Mouse (Mus musculus) kidney, embryonic 15.5 days (tissue): ENCODE measurements around the gene Qtrt2. TPM values are rescaled to one million over a fixed set of nuclear protein-coding genes. Genes with fewer than 3 reads are reported as not detected.

Experiments used
- ATAC-seq: fragments of 200-750 bp; cut with Nextera tagmentation; replicated peaks from 2 replicates; pipeline ENCODE4 v1.8.0; 2017; ENCODE audit warnings: moderate TSS enrichment; ENCODE audit not compliant: low FRiP score
- H3K27ac ChIP-seq: fragments of 300-500 bp; sonication (generic); 2 replicates; pipeline ENCODE4 v1.5.1; 2015; ENCODE audit warnings: mild to moderate bottlenecking, inconsistent platforms
- H3K27me3 ChIP-seq: fragments of 300-500 bp; sonication (generic); 2 replicates; pipeline ENCODE4 v1.6.1; 2015; ENCODE audit warnings: inconsistent platforms
- H3K36me3 ChIP-seq: fragments of 300-500 bp; sonication (generic); 2 replicates; pipeline ENCODE4 v1.6.1; 2015; ENCODE audit warnings: inconsistent platforms
- H3K4me1 ChIP-seq: fragments of 300-500 bp; sonication (generic); 2 replicates; pipeline ENCODE4 v1.6.1; 2015; ENCODE audit warnings: inconsistent platforms
- H3K4me2 ChIP-seq: fragments of 300-500 bp; sonication (generic); 2 replicates; pipeline ENCODE4 v1.6.1; 2015; ENCODE audit warnings: moderate library complexity, mild to moderate bottlenecking, inconsistent platforms
- H3K4me3 ChIP-seq: fragments of 300-500 bp; sonication (generic); replicated peaks from 2 replicates; pipeline ENCODE4 v1.5.1; 2015; ENCODE audit warnings: mild to moderate bottlenecking, inconsistent platforms
- H3K9ac ChIP-seq: fragments of 300-500 bp; sonication (generic); 2 replicates; pipeline ENCODE4 v1.6.1; 2015; ENCODE audit warnings: mild to moderate bottlenecking, inconsistent platforms
- H3K9me3 ChIP-seq: fragments of 300-500 bp; sonication (generic); replicated peaks from 2 replicates; pipeline ENCODE4 v1.6.1; 2016; ENCODE audit warnings: inconsistent platforms
- WGBS: fragments of 180-500 bp; shearing (Covaris S2); methylation state at CpG from one replicate; pipeline ENCODE4 v1.1.7; 2015; ENCODE audit warnings: mixed read lengths; 5-methylcytosine and 5-hydroxymethylcytosine counted together
- polyA plus RNA-seq: library from polyadenylated mRNA; unstranded; fragments of >200 nt; fragmentation: Nextera tagmentation; extraction: Ambion mirVana; gene quantifications from 2 replicates; pipeline ENCODE4 v1.2.1, GENCODE M21; 2015

Qtrt2 gene
- polyA plus RNA-seq = 30.3 and 34.5 TPM in 2 replicates

GRCm38 (mm10) chr16:43926341-43926859 lies at the start of gene Qtrt2:
Gene Qtrt2, minus strand, starts transcription at chr16:43926809.
- peak within 1 kb of the TSS; percentile 37; the same call in 1 of the 2 replicates for H3K27ac ChIP-seq
- 67% methylated on average over 6 of the region's 6 CpGs for WGBS
- no peak within 1 kb of the TSS for H3K4me3 ChIP-seq
- no peak for ATAC-seq
- H3K4me1 ChIP-seq = 0 out of 2 replicates have a peak, but pooled peaks cover 3% of the 10 kb centered on the region
- H3K4me2 ChIP-seq = no peak within 1 kb of the TSS
- no peaks in the 10 kb centered on the region for H3K27me3 ChIP-seq
- no peaks in the 10 kb centered on the region for H3K36me3 ChIP-seq
- no peaks in the 10 kb centered on the region for H3K9me3 ChIP-seq
- H3K9ac ChIP-seq = no peak within 1 kb of the TSS

DNA sequence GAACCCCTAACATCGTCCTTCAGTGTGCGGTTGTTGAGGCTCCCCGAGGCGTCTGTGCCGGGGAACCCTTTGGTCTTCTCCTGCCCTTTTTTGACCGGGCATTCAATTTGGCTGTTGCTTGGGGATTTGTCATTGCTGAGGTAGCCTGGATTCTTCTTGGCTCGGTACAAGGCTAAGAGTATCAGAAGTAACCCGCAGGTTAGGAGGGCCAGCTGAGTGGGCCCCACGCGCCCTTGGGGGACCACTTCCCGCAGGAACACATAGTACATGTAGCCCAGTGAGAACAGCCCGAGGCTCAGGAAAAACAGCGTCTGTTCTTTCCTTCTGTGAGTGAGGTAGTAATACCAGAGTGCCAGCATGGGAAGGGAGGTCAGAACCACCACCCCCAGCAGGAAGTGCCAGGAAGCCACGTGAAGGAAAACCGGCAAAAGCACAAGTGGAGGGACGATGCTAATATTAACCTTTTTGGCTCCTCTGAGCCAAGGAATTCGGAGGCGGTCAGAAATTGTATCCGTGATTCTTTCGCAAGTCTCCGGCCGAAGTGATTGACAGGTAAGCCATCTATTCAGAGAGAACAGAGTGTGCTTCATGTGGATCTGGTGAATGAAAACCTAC lies 47.1 kb upstream of the Qtrt2 start:
- ATAC-seq = no peak
- Histone ChIP-seq H3K27ac (no peak overlapping the region), H3K9me3 (no peaks in the 10 kb centered on the region), H3K27me3 (peaks cover 10% of the 10 kb centered on the region), H3K9ac (no peak overlapping the region), H3K4me2 (no peak overlapping the region), H3K36me3 (no peaks in the 10 kb centered on the region), H3K4me3 (no peak overlapping the region), H3K4me1 (no peaks in the 10 kb centered on the region)
- 81% methylated on average over 22 of the region's 22 CpGs for WGBS

DNA sequence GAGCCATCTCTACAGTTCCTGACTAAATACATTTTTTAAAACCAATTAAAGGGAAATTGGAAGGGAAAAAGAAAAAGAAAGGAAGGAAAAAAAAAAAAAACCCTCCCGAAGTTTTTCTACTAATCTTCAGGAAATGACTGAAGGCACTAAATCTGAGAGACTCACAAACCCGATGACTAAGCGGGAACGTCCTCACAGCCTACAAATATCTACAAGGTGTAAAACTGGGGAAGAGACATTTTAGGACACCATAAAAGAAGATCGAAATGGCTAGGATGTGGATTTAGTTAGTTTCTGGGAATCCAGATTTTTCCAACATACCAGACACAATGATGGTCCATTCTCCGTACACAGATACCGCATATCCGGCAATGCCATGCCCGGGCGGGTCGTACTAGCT lies 46.5 kb upstream of the Qtrt2 start:
- whole genome bisulfite sequencing = 86% methylated on average over 11 of the region's 11 CpGs
- Histone ChIP-seq H3K4me3 (no peak overlapping the region), H3K27me3 (peaks cover 5% of the 10 kb centered on the region; the same call in 1 of the 2 replicates), H3K36me3 (no peaks in the 10 kb centered on the region; the same call in 1 of the 2 replicates), H3K9ac (no peak overlapping the region), H3K4me1 (no peaks in the 10 kb centered on the region), H3K4me2 (no peak overlapping the region), H3K9me3 (no peaks in the 10 kb centered on the region), H3K27ac (no peak overlapping the region)
- ATAC-seq = no peak

DNA sequence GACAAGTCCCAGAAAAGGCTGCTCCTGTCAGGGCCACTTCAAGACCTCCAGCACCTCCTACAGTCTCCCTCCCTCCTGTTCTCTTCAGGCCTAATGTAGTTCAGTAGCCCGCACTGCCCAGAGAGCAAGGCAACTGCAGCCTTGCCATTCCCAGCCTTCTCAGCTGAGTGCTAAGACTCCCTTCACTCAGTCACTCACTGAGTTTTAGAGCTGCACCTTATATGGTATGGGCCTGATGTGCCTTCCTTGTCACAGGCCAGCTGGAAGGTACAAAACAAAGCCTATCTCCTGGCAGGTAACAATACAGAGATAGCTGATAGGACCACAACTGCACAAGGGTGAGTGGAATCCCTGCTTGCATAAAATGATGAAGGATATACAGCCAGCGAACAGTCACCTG lies 45.8 kb upstream of the Qtrt2 start:
- no peak for ATAC-seq
- H3K27me3 ChIP-seq = peaks cover 1% of the 10 kb centered on the region; the same call in 1 of the 2 replicates
- no peak overlapping the region for H3K4me3 ChIP-seq
- 90% methylated on average over 2 of the region's 2 CpGs for WGBS
- H3K27ac ChIP-seq = no peak overlapping the region
- no peaks in the 10 kb centered on the region for H3K4me1 ChIP-seq
- no peak overlapping the region for H3K9ac ChIP-seq
- no peak overlapping the region for H3K4me2 ChIP-seq
- H3K36me3 ChIP-seq = no peaks in the 10 kb centered on the region; the same call in 1 of the 2 replicates
- no peaks in the 10 kb centered on the region for H3K9me3 ChIP-seq

GRCm38 (mm10) chr16:43971741-43972140 lies 45.1 kb upstream of the Qtrt2 start:
- no peaks in the 10 kb centered on the region for H3K9me3 ChIP-seq
- no peak overlapping the region for H3K4me3 ChIP-seq
- H3K36me3 ChIP-seq = no peaks in the 10 kb centered on the region; the same call in 1 of the 2 replicates
- 91% methylated on average over 9 of the region's 9 CpGs for WGBS
- no peak overlapping the region for H3K27ac ChIP-seq
- no peak overlapping the region for H3K9ac ChIP-seq
- no peaks in the 10 kb centered on the region for H3K27me3 ChIP-seq
- no peak for ATAC-seq
- H3K4me2 ChIP-seq = no peak overlapping the region
- H3K4me1 ChIP-seq = no peaks in the 10 kb centered on the region

DNA sequence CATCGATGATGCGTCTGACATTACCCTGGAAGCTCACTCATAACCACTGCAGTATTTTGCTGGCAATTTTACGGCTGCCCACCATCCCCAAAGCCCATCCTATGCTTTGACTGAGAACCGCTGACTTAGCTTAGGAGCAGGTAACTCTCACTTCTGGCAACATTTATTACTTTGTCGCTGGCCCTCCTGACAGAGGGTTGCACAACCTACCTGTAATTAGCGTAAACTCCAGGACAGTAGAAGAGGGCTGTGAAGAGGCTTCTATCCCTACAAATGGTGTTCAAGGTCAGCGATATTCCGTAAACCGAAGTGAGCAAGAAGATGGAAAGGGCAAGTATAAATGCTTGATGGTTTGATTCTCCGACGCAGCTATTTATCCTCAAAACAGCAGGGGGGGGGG lies 44.6 kb upstream of the Qtrt2 start:
- Histone ChIP-seq H3K4me1 (no peaks in the 10 kb centered on the region), H3K36me3 (no peaks in the 10 kb centered on the region; the same call in 1 of the 2 replicates), H3K4me2 (no peak overlapping the region), H3K9ac (no peak overlapping the region), H3K9me3 (no peaks in the 10 kb centered on the region), H3K4me3 (no peak overlapping the region), H3K27ac (no peak overlapping the region), H3K27me3 (no peaks in the 10 kb centered on the region)
- no peak for ATAC-seq
- 93% methylated on average over 11 of the region's 11 CpGs for WGBS

GRCm38 (mm10) chr16:43970426-43970825 lies 43.8 kb upstream of the Qtrt2 start:
- H3K27me3 ChIP-seq = no peaks in the 10 kb centered on the region
- no peak overlapping the region for H3K9ac ChIP-seq
- no peak overlapping the region for H3K27ac ChIP-seq
- no peaks in the 10 kb centered on the region for H3K4me1 ChIP-seq
- no peak overlapping the region for H3K4me2 ChIP-seq
- no peaks in the 10 kb centered on the region for H3K9me3 ChIP-seq
- no peak for ATAC-seq
- H3K36me3 ChIP-seq = no peaks in the 10 kb centered on the region; the same call in 1 of the 2 replicates
- 86% methylated on average over 3 of the region's 3 CpGs for WGBS
- H3K4me3 ChIP-seq = no peak overlapping the region

- Histone ChIP-seq H3K4me1 (no peaks in the 10 kb centered on the region), H3K9me3 (no peaks in the 10 kb centered on the region), H3K9ac (no peak overlapping the region), H3K27ac (no peak overlapping the region), H3K4me3 (no peak overlapping the region), H3K36me3 (no peaks in the 10 kb centered on the region; the same call in 1 of the 2 replicates), H3K27me3 (no peaks in the 10 kb centered on the region), H3K4me2 (no peak overlapping the region)
- ATAC-seq = no peak
- 90% methylated on average over 13 of the region's 13 CpGs for WGBS
These were observed 39.3 kb upstream of the Qtrt2 start for GRCm38 (mm10) chr16:43965781-43966389.

DNA sequence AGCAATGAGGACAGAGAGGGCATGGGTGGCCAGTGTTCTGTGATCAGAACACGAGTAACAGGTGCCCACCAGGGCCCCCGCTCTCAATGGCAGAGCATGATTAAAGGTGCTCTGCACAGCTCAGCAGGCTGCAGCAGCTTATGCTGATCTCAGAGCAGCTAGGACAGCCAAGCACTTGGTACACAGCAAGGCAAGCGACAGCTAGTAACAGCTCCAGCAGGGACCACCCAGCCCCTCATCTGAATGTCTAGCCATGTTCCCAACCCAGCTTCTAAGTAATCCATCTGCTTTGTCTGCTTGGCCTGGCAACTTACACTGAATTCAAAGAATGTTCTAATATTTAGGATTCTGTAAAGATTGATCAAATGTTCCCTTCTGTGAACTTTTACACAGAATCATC lies 37.2 kb upstream of the Qtrt2 start:
- H3K9me3 ChIP-seq = no peaks in the 10 kb centered on the region
- no peak overlapping the region for H3K4me2 ChIP-seq
- ATAC-seq = no peak
- H3K4me3 ChIP-seq = no peak overlapping the region
- H3K36me3 ChIP-seq = peaks cover 7% of the 10 kb centered on the region
- 83% methylated on average over 3 of the region's 3 CpGs for WGBS
- H3K27me3 ChIP-seq = no peaks in the 10 kb centered on the region
- H3K4me1 ChIP-seq = no peaks in the 10 kb centered on the region
- H3K9ac ChIP-seq = no peak overlapping the region
- no peak overlapping the region for H3K27ac ChIP-seq

GRCm38 (mm10) chr16:43963291-43963690 lies 36.7 kb upstream of the Qtrt2 start:
- Histone ChIP-seq H3K9me3 (no peaks in the 10 kb centered on the region), H3K36me3 (peaks cover 8% of the 10 kb centered on the region), H3K4me1 (no peaks in the 10 kb centered on the region), H3K27me3 (no peaks in the 10 kb centered on the region), H3K4me3 (no peak overlapping the region), H3K4me2 (no peak overlapping the region), H3K9ac (no peak overlapping the region), H3K27ac (no peak overlapping the region)
- WGBS = 92% methylated on average over 9 of the region's 9 CpGs
- ATAC-seq = no peak

GRCm38 (mm10) chr16:43958038-43958437 lies 31.4 kb upstream of the Qtrt2 start:
- WGBS = 79% methylated on average over 4 of the region's 4 CpGs
- H3K9me3 ChIP-seq = no peaks in the 10 kb centered on the region
- no peaks in the 10 kb centered on the region for H3K4me1 ChIP-seq
- H3K36me3 ChIP-seq = peaks cover 27% of the 10 kb centered on the region
- peak; percentile 58; the same call in 1 of the 2 replicates for ATAC-seq
- H3K4me2 ChIP-seq = no peak overlapping the region
- H3K9ac ChIP-seq = no peak overlapping the region
- H3K4me3 ChIP-seq = no peak overlapping the region
- no peak overlapping the region for H3K27ac ChIP-seq
- no peaks in the 10 kb centered on the region for H3K27me3 ChIP-seq

DNA sequence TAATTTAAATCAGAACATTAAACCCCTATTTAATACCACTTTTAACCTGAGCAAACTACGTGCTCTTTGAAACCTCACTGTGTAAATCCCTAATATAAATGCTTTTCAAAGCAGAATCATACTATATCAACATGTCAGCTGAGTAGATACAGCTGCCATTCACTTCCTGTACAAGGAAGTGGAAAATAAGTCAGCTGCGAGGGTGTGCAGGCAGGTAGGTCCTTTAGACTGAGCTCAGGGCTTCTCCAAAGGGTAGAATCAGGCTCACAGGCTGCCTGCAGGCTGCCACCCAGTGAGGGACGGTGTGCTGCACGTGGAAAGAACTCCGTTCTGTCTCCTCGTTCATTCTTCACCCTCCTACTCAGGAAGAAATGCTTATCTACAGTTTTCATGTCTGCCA lies 28.3 kb upstream of the Qtrt2 start:
- Histone ChIP-seq H3K27me3 (no peaks in the 10 kb centered on the region), H3K4me3 (no peak overlapping the region), H3K9ac (no peak overlapping the region), H3K4me2 (no peak overlapping the region), H3K4me1 (no peaks in the 10 kb centered on the region), H3K27ac (no peak overlapping the region), H3K36me3 (peaks cover 22% of the 10 kb centered on the region), H3K9me3 (no peaks in the 10 kb centered on the region)
- no peak for ATAC-seq
- WGBS = 61% methylated on average over 6 of the region's 6 CpGs
